Mouse (Mus musculus) intestine, embryonic 16.5 days (tissue): ENCODE data around the gene Mettl3. TPM values are rescaled to one million over a fixed set of nuclear protein-coding genes. Genes with fewer than 3 reads are reported as not detected.
A peak's percentile ranks its signal among the peaks of the same experiment; 100 is the strongest.
"Not testable (repeated sequence)": the region's sequence is repeated elsewhere in the genome, so short reads cannot be mapped to it uniquely, and the experiment has no call there.

Experiments
- ATAC-seq: fragments of 200-750 bp; cut with Nextera tagmentation; 2 replicates; pipeline ENCODE4 v1.8.0; 2017; ENCODE audit warnings: moderate TSS enrichment, moderate library complexity
- H3K27ac ChIP-seq: fragments of 300-500 bp; sonication (generic); 2 replicates; pipeline ENCODE4 v1.5.1; 2014; ENCODE audit warnings: mild to moderate bottlenecking, low read length
- H3K27me3 ChIP-seq: fragments of 300-500 bp; sonication (generic); replicated peaks from 2 replicates; pipeline ENCODE4 v1.6.1; 2014; ENCODE audit warnings: low read length, control low read depth, mixed read lengths; ENCODE audit not compliant: control insufficient read depth, insufficient read depth
- H3K36me3 ChIP-seq: fragments of 300-500 bp; sonication (generic); 2 replicates; pipeline ENCODE4 v1.6.1; 2014; ENCODE audit warnings: low read length, control low read depth; ENCODE audit not compliant: control insufficient read depth, insufficient read depth
- H3K4me1 ChIP-seq: fragments of 300-500 bp; sonication (generic); 2 replicates; pipeline ENCODE4 v1.6.1; 2014; ENCODE audit warnings: low read length, control low read depth, mixed read lengths; ENCODE audit not compliant: control insufficient read depth, insufficient read depth
- H3K4me2 ChIP-seq: fragments of 300-500 bp; sonication (generic); 2 replicates; pipeline ENCODE4 v1.6.1; 2014; ENCODE audit warnings: low read depth, low read length, control low read depth
- H3K4me3 ChIP-seq: fragments of 300-500 bp; sonication (generic); 2 replicates; pipeline ENCODE4 v1.5.1; 2014; ENCODE audit warnings: mild to moderate bottlenecking, low read length
- H3K9ac ChIP-seq: fragments of 300-500 bp; sonication (generic); 2 replicates; pipeline ENCODE4 v1.6.1; 2014; ENCODE audit warnings: low read depth, low read length
- H3K9me3 ChIP-seq: fragments of 300-500 bp; sonication (generic); 2 replicates; pipeline ENCODE4 v1.6.1; 2016; ENCODE audit warnings: low read length, control low read depth; ENCODE audit not compliant: control insufficient read depth
- WGBS: fragments of 180-500 bp; shearing (Covaris S2); extraction: QIAGEN DNeasy Blood & Tissue Kit; methylation state at CpG from one replicate; pipeline ENCODE4 v1.1.7; 2014; 5-methylcytosine and 5-hydroxymethylcytosine counted together
- polyA plus RNA-seq: library from polyadenylated mRNA; unstranded; fragments of >200 nt; fragmentation: Nextera tagmentation; extraction: Ambion mirVana; gene quantifications from 2 replicates; pipeline ENCODE4 v1.2.1, GENCODE M21; 2015

Mettl3 gene
- polyA plus RNA-seq, 1 experiment from 2014 or later: 37.5 TPM

DNA sequence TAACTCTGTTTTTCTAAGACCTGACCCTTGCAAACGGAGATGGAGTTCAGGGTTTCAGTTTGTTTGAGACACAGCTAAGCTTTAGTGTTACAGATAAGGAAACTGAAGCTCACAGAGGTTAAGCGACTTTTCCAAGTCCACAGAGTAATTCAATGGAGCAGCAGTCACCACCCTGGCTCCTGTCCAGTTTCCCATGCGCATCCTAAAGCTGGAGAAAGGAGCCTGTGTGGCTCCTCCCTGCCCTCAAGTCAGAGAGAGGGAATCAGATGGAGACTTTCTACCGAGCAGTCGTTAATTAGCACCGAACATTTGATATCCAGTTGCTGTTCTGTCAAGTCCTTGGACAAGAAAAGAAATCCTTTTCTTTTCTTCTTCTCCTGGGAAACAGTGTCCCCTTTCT, 14.4 kb upstream of the Mettl3 start:
- 64% methylated on average over 6 of the region's 6 CpGs for whole genome bisulfite sequencing
- Histone ChIP-seq H3K27me3 (no peaks in the 10 kb centered on the region), H3K9ac (no peak overlapping the region), H3K9me3 (no peaks in the 10 kb centered on the region), H3K4me2 (no peak overlapping the region), H3K27ac (no peak overlapping the region), H3K36me3 (peaks cover 2% of the 10 kb centered on the region; the same call in 1 of the 2 replicates), H3K4me3 (no peak overlapping the region), H3K4me1 (peaks cover 14% of the 10 kb centered on the region)
- no peak for ATAC-seq

DNA sequence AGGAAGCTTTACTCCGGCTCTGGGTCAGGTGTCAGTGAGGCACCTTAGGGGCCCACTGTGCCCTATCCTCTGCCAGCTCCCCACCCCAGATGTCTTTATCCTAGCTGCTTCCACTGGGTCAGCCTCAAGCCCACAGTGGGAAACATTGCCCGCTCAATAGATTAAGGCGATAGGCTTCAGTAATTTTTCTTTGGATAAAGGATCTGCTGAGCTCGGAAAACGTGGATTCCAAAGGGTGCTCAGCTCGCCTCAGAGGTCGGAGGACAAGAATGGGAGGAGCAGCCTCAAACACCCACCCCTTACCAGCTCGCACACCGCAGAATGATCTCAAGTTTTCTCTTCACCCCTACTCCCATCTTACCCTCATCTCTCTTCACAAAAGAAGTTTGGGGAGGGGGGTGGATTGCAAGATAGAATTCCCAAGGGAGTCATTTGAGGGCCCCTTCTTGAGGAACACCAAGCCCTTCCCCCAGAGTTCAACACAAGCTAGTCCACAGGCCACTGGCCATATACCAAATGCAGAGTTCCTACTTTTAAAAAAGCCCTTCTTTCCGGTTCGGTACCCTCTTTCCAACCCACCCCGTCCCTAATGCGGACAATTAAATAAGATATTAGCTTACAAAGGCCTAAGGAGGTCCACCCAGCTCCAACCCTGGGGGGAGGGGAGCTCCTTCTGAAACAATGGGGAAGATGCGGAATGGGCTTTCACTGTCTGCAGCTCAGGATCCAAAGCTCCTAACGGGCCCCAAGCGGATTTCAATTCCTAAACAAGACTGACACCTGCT, 11.7 kb upstream of the Mettl3 start:
- Histone ChIP-seq H3K4me1 (peaks cover 14% of the 10 kb centered on the region), H3K9ac (peak overlapping the region; percentile 90), H3K9me3 (no peaks in the 10 kb centered on the region), H3K4me2 (peak overlapping the region; percentile 84), H3K27me3 (no peaks in the 10 kb centered on the region), H3K4me3 (peak overlapping the region; percentile 89), H3K36me3 (peaks cover 23% of the 10 kb centered on the region), H3K27ac (peak overlapping the region; percentile 73)
- 13% methylated on average over 16 of the region's 16 CpGs for WGBS
- peak; percentile 75 for ATAC-seq

DNA sequence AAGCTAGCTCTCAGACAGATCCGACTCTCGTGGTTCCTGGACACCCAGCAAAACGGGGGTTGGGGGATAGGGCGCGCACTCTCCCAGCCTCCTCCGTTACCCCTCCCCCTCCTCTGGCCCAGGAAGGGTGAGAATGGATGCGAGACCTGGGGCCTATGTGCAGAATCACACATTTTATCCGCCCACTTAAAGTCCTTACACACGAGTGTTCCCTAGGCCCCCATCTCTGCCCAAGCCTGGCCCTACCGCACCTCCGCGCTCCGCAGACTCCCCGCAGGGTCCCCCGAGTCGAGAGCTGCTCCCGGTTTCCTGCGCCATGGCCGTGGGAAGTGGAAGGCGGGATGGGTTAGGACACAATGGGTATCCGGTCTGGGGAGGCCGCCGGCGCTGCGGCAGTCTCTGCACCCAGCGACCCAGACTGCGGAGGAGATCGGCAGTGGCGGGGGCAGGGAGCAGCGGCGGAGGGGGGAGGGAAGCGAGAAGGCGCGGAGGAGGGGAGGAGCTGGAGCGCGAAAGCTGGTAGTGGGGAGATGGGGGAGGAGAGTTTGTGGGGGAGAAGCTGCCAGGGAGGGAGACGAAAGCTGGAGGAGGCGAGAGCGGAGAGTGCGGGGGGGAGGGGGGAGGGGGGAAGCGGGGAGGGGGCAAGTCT, 11.0 kb upstream of the Mettl3 start:
- Histone ChIP-seq H3K9me3 (no peaks in the 10 kb centered on the region), H3K4me3 (peak overlapping the region; percentile 89), H3K27ac (peak overlapping the region; percentile 80), H3K4me1 (peaks cover 14% of the 10 kb centered on the region), H3K27me3 (no peaks in the 10 kb centered on the region), H3K9ac (peak overlapping the region; percentile 90), H3K36me3 (peaks cover 23% of the 10 kb centered on the region), H3K4me2 (peak overlapping the region; percentile 84)
- peak; percentile 87 for ATAC-seq
- WGBS: 0% methylated on average over 27 of the region's 41 CpGs

DNA sequence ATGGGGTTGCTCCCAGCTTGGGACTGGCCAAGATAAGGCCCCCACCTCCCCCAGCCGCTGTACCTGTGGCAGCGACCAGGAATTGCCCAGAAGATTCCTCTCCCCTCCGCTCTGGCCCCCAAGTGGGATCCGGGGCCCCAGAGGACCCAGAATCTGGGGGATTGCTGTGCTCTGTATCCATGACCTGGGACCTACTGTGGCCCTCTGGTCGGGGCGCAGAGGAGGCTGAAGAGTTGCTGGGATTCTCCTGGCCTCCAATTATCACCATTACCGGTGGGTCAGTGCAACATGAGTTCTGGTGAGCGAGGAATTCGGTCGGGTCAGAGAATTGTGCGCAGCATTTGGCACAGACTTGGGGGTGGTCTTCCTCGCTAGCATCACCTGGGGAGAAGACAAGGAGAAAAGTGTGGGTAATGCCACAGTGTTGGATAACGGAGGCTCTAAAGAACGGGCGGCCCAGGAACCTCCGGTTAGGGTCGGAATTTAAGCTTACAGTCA, 10.4 kb upstream of the Mettl3 start:
- H3K4me3 ChIP-seq: peak overlapping the region; percentile 89
- ATAC-seq: 0 out of 2 replicates have a peak, but pooled peaks have one; percentile 0
- H3K9ac ChIP-seq: peak overlapping the region; percentile 90
- H3K9me3 ChIP-seq: no peaks in the 10 kb centered on the region
- H3K27ac ChIP-seq: peak overlapping the region; percentile 80
- H3K4me1 ChIP-seq: peaks cover 14% of the 10 kb centered on the region
- H3K4me2 ChIP-seq: peak overlapping the region; percentile 84
- peaks cover 23% of the 10 kb centered on the region for H3K36me3 ChIP-seq
- H3K27me3 ChIP-seq: no peaks in the 10 kb centered on the region
- 4% methylated on average over 17 of the region's 17 CpGs for WGBS

DNA sequence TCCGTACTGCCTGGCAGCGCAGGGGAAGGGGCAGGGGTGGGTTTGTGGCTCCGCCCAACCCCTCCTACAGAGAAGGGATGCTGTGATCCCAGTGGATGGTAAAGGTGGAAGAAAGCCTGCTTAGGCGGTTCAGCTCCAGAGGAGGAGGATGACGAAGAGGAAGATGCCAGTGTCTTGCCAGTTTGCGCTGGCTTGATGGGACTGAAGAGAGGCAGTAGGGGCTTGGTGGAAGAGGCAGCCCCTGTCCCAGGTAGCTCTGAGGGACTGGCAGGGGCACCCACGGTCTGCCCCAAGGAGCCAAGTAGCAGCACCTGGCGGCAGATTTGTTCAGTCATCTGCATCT, 9.9 kb upstream of the Mettl3 start:
- H3K27ac ChIP-seq: no peak overlapping the region
- peak overlapping the region; percentile 89 for H3K4me3 ChIP-seq
- 54% methylated on average over 8 of the region's 8 CpGs for WGBS
- H3K9me3 ChIP-seq: no peaks in the 10 kb centered on the region
- H3K4me1 ChIP-seq: peaks cover 14% of the 10 kb centered on the region
- no peak for ATAC-seq
- peaks cover 23% of the 10 kb centered on the region for H3K36me3 ChIP-seq
- peak overlapping the region; percentile 84 for H3K4me2 ChIP-seq
- H3K9ac ChIP-seq: peak overlapping the region; percentile 90; the same call in 1 of the 2 replicates
- no peaks in the 10 kb centered on the region for H3K27me3 ChIP-seq

DNA sequence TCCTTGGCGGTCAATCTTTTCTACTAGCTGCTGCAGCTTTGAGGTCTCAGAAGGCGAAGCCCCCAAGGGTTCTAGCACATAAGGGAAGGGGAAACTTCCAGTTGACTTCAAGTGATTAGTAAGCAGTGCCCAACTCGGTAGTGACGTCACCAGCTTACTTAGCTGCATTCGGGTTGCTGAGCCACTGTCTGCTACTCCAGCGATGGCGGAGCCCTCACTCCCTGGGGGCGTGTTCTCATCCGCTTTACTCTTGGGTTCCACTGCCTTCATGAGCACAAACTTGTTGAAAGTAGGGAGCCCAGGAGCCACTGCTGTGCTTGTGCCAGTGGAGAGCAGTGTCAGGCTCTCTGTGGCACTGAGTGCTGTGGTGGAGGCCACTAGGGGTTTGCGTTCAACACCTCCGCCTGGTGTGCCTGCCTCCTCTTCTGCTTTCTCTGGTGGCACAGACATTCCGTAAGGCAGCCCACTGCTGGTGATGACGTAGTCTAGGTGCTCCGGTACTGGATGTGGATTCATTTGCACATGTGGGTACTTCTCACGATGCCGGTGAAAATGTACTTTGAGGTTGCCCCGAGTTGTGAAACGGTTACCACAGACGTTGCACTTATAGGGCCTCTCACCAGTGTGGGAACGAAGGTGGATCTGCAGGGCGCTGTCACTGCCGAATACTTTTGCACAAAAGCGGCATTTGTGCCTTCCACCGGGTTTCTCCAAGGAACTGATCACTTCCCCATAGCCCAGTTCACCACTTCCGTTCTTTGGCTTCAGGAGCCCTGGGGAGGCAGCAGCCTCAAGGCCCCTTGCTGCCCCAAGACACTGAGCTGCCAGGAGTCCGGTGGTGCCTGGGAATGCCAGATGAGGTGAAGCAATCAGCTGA, 9.2 kb upstream of the Mettl3 start:
- Histone ChIP-seq H3K4me2 (no peak overlapping the region), H3K9ac (no peak overlapping the region), H3K27ac (no peak overlapping the region), H3K4me1 (peaks cover 14% of the 10 kb centered on the region), H3K4me3 (no peak overlapping the region), H3K27me3 (no peaks in the 10 kb centered on the region), H3K36me3 (peaks cover 23% of the 10 kb centered on the region), H3K9me3 (no peaks in the 10 kb centered on the region)
- 88% methylated on average over 26 of the region's 26 CpGs for whole genome bisulfite sequencing
- no peak for ATAC-seq

DNA sequence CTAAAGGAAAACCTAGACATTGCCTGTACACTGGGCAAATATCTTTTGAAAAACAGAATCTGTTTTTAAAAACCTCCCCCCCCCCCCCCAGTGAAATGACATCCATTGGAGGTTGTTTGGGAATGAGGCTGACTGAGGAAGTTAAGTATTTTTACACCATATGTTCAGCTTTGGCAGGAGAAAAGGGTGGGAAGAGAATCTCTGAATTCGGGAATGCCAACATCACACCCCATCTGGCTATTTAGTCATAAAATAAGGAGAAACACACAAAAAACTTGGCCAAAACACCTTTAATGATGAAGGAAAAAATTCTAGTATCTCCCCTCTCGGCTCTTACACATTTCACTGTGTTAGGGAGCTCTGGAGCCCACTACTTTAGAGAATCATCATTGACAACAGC, 6.0 kb upstream of the Mettl3 start:
- peaks cover 10% of the 10 kb centered on the region for H3K4me1 ChIP-seq
- no peaks in the 10 kb centered on the region for H3K27me3 ChIP-seq

DNA sequence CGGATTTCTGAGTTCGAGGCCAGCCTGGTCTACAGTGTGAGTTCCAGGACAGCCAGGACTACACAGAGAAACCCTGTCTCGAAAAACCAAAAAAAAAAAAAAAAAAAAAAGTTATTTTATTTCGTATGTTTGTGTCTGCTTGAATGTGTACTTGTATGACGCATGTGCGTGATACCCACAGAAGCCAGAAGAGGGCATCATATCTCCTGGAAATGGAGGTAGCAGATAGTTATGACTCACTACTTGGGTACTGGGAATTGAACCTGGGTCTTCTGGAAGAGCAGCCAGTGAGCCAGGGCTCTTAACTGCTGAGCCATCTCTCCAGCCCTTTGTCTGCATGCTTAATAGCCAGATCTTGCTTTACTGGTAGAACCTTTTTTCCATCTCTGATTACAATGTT, 5.4 kb upstream of the Mettl3 start:
- peaks cover 23% of the 10 kb centered on the region for H3K36me3 ChIP-seq
- WGBS: 89% methylated on average over 5 of the region's 6 CpGs
- ATAC-seq, H3K9me3 ChIP-seq, H3K9ac ChIP-seq, H3K4me2 ChIP-seq, H3K4me3 ChIP-seq, H3K4me1 ChIP-seq, H3K27me3 ChIP-seq, H3K27ac ChIP-seq: not testable (repeated sequence)

More for the DNA sequence above, 6.0 kb upstream of the Mettl3 start:
- Histone ChIP-seq H3K36me3 (peaks cover 23% of the 10 kb centered on the region), H3K27ac (no peak overlapping the region), H3K4me2 (no peak overlapping the region), H3K9me3 (no peaks in the 10 kb centered on the region), H3K9ac (no peak overlapping the region), H3K4me3 (no peak overlapping the region)
- no peak for ATAC-seq
- 89% methylated on average over 2 of the region's 2 CpGs for WGBS

DNA sequence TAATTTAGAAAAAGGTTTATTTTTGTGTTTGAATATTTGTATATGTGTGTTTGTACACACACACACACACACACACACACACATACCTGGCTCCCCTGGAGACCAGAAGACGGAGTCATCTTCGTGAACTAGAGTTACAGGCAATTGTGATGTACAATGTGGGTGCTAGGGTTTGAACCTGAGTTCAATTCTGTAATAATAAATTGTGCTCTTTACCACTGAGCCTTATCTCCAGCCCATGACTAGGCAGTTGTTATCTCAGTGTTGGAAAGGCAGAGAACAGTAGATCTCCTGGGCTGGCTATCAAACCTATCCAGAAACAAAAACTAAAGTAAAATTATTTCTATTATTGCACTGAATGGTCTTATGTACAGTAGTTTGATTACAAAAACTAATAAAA, 1.2 kb upstream of the Mettl3 start:
- 95% methylated on average over 2 of the region's 2 CpGs for WGBS
- Histone ChIP-seq H3K27me3 (no peaks in the 10 kb centered on the region), H3K36me3 (no peaks in the 10 kb centered on the region), H3K4me2 (no peak overlapping the region), H3K9me3 (no peaks in the 10 kb centered on the region), H3K9ac (no peak overlapping the region), H3K4me1 (no peaks in the 10 kb centered on the region; the same call in 1 of the 2 replicates), H3K4me3 (no peak overlapping the region), H3K27ac (no peak overlapping the region)
- ATAC-seq: no peak
